Mouse (Mus musculus): ENCODE data around the gene Sgpp2.

Sgpp2 gene

GRCm38 (mm10) chr1:78338212-78338611 lies 28.1 kb downstream of the Sgpp2 start:
- no peak for DNase-seq (ENCODE audit: low spot score in 2 of 2)

- no peak for DNase-seq (ENCODE audit: low spot score in 2 of 2)
Measured at GRCm38 (mm10) chr1:78339941-78340340, 29.8 kb downstream of the Sgpp2 start.

GRCm38 (mm10) chr1:78340584-78340983 lies 30.4 kb downstream of the Sgpp2 start:
- DNase-seq (ENCODE audit: low spot score in 2 of 2): no peak

GRCm38 (mm10) chr1:78347317-78347806 lies 37.2 kb downstream of the Sgpp2 start:
- DNase-seq (ENCODE audit: low spot score in 2 of 2): no peak

GRCm38 (mm10) chr1:78349219-78349618 lies 39.1 kb downstream of the Sgpp2 start:
- no peak for DNase-seq (ENCODE audit: low spot score in 2 of 2)

- no peak for DNase-seq (ENCODE audit: low spot score in 2 of 2)
Measured at GRCm38 (mm10) chr1:78353254-78353653, 43.1 kb downstream of the Sgpp2 start.

GRCm38 (mm10) chr1:78355123-78355522 lies 45.0 kb downstream of the Sgpp2 start:
- DNase-seq (ENCODE audit: low spot score in 2 of 2): no peak

GRCm38 (mm10) chr1:78357415-78357814 lies 47.3 kb downstream of the Sgpp2 start:
- DNase-seq (ENCODE audit: low spot score in 2 of 2): no peak

GRCm38 (mm10) chr1:78357868-78358267 lies 47.7 kb downstream of the Sgpp2 start:
- no peak for DNase-seq (ENCODE audit: low spot score in 2 of 2)

- DNase-seq (ENCODE audit: low spot score in 2 of 2): no peak
Measured at GRCm38 (mm10) chr1:78363965-78364889, 54.1 kb downstream of the Sgpp2 start.

GRCm38 (mm10) chr1:78367806-78368205 lies 57.7 kb downstream of the Sgpp2 start:
- no peak for DNase-seq (ENCODE audit: low spot score in 2 of 2)

GRCm38 (mm10) chr1:78370121-78370520 lies 60.0 kb downstream of the Sgpp2 start:
- no peak for DNase-seq (ENCODE audit: low spot score in 2 of 2)

- DNase-seq (ENCODE audit: low spot score in 2 of 2): peak; percentile 11 to 69
Measured at GRCm38 (mm10) chr1:78371569-78372236, 61.6 kb downstream of the Sgpp2 start.

- no peak for DNase-seq (ENCODE audit: low spot score in 2 of 2)
Measured at GRCm38 (mm10) chr1:78372316-78372715, 62.2 kb downstream of the Sgpp2 start.

GRCm38 (mm10) chr1:78373836-78374235 lies 63.7 kb downstream of the Sgpp2 start:
- DNase-seq (ENCODE audit: low spot score in 2 of 2): no peak

- no peak for DNase-seq (ENCODE audit: low spot score in 2 of 2)
Measured at GRCm38 (mm10) chr1:78375058-78375457, 64.9 kb downstream of the Sgpp2 start.

GRCm38 (mm10) chr1:78380950-78381349 lies 70.8 kb downstream of the Sgpp2 start:
- no peak for DNase-seq (ENCODE audit: low spot score in 2 of 2)

GRCm38 (mm10) chr1:78387854-78388253 lies 77.7 kb downstream of the Sgpp2 start:
- no peak for DNase-seq (ENCODE audit: low spot score in 2 of 2)

GRCm38 (mm10) chr1:78388848-78389247 lies 78.7 kb downstream of the Sgpp2 start:
- no peak for DNase-seq (ENCODE audit: low spot score in 2 of 2)

- DNase-seq (ENCODE audit: low spot score in 2 of 2): no peak
Measured at GRCm38 (mm10) chr1:78395191-78395735, 85.1 kb downstream of the Sgpp2 start.

- no peak for DNase-seq (ENCODE audit: low spot score in 2 of 2)
Measured at GRCm38 (mm10) chr1:78395737-78396136, 85.6 kb downstream of the Sgpp2 start.

- DNase-seq (ENCODE audit: low spot score in 2 of 2): no peak
Measured at GRCm38 (mm10) chr1:78396320-78396913, 86.3 kb downstream of the Sgpp2 start.

All from left cerebral cortex, adult 9 months (tissue).